Mouse (Mus musculus) large intestine, adult 2 months (tissue): ENCODE measurements around the gene Snx33. TPM values are rescaled to one million over a fixed set of nuclear protein-coding genes. Genes with fewer than 3 reads are reported as not detected.
"Not testable (repeated sequence)": the region's sequence is repeated elsewhere in the genome, so short reads cannot be mapped to it uniquely, and the experiment has no call there.

Experiments used
- DNase-seq: peaks from one replicate; pipeline ENCODE4 v3.0.0-alpha.2; 2012; ENCODE audit warnings: low read depth, low spot score
- WGBS: fragments of 180-500 bp; shearing (Covaris S2); methylation state at CpG from one replicate; pipeline ENCODE4 v1.1.7; 2018; 5-methylcytosine and 5-hydroxymethylcytosine counted together
- polyA plus RNA-seq: library from polyadenylated mRNA; depleted of rRNA; stranded (reverse); fragments of >200 nt; gene quantifications from 2 replicates; pipeline ENCODE4 v1.2.3, GENCODE M21; 2012

Gene Snx33
- polyA plus RNA-seq, 1 experiment = 4.7 TPM

DNA sequence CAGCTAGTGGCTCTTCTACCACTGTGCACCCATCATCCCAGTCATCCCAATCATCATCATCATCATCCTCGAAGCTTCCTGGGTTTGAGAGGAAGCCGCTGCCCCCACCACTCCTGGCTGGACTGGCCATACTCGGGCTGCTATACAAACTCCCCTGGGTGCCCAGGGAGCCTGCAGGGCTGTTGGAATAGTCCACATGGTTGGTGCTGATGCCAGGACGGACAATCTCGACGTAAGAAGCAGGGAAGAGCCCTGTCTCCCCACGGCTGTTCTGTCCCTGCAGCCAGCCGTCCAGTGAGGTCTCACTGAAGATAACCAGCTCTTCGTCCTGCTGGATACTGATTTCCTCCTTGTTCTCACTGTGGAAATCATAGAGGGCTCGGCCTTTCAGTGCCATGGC is 1.8 kb downstream of the Snx33 start:
- DNase-seq = no peak
- 85% methylated on average over 10 of the region's 10 CpGs for WGBS

GRCm38 (mm10) chr9:56926025-56926360 is 2.2 kb downstream of the Snx33 start:
- WGBS = 94% methylated on average over 10 of the region's 10 CpGs

GRCm38 (mm10) chr9:56925291-56926024 is 2.7 kb downstream of the Snx33 start:
- 83% methylated on average over 26 of the region's 26 CpGs for WGBS
- DNase-seq = no peak

More at GRCm38 (mm10) chr9:56926025-56926360, 2.2 kb downstream of the Snx33 start:
- no peak for DNase-seq

DNA sequence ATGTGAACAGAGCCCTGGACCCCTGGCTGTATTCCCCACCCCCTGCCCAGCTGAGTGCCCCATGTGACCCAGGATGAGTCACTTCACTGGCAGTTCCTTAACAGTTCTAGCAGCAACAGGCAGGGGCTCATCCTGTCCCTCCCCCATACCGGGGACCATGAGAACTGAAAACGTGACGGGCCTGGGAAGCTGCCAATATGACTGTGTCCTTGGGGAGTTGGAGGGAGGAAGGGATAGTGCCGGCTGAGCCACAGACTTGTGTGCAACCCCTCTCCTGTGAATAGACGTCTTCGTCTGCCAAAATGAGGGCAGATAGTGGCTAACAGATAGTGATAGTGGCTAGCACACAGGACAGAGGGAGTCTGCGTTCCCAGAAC is 3.5 kb downstream of the Snx33 start:
- DNase-seq = no peak
- 10% methylated on average over 7 of the region's 7 CpGs for WGBS

DNA sequence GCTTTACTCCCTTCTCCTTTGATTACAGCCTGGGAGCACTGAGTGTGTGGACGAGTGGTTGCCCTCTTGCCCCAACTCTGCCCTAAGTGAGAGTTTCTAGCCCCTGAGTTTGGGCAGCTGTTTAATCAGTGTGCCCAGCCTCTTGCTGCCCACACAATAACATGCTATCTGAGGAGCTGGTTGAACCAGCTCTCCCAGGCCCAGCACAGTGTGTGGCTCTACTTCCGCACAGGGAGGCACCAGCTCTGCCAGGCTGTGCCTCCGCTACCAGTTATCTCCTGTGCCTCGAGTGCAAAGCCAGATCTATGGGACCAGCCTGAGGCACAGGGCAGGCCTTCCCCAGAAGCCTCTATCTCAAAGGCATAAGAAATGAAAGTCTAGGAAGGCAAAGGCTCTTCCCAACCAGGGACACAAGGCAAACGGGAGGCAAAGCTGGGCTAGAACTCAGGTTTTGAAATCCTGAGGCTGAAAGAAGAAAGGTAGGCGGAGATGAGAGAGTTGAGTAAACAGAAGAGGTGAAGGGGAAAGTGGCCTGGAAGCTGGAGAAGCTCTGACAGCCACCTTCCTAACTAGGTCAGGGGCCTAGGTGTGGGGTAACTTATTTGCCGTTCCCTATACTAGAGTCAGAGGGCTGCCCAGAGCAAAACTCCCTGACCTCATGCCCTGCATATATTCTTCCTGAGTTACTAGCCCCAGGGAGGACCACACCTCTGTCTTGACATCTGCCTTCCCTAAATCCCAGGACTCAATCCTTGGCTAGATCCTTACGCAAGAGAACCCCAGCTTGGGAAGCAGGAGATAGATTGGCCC is 4.1 kb downstream of the Snx33 start:
- no peak for DNase-seq
- 18% methylated on average over 8 of the region's 8 CpGs for WGBS

DNA sequence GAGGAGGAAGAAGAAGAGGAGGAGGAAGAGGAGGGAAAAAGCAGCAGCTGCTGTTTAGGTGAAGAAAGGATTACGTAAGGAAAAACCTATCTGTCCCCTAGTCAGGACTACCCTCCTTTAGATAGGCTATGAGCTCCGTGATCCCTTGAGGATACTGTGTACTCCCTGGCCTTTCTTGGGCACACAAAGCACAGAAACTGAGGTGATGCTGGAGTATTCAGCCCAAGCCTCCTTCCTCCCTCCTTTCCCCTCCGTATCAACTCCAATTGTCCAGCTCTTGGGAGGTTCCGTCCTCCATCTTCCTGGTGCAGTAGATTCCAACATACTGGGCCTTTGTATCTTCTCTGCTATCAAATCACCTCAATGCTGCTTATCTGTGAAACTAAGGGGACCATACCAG is 5.4 kb downstream of the Snx33 start:
- 85% methylated on average over 4 of the region's 4 CpGs for WGBS
- no peak for DNase-seq

DNA sequence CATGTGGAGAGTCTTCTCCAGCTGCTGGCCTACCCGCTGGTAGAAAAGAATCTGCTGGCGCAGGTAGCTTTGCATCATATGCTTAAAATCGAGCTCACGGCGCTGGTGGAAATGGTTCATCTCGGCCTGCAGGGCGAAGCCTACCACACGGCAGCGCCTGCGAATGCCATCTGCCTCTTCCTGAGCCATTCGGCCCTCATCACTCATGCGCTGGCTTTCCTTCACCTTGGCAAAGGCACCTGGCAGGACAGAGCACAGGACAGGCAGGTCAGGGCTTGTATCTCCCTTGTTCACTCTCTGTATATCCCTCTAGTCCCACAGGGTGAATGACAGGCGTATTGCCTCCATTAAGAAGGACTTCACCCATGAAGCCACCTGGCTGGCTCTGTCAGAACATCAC is 9.7 kb downstream of the Snx33 start:
- 95% methylated on average over 13 of the region's 13 CpGs for WGBS
- no peak for DNase-seq

DNA sequence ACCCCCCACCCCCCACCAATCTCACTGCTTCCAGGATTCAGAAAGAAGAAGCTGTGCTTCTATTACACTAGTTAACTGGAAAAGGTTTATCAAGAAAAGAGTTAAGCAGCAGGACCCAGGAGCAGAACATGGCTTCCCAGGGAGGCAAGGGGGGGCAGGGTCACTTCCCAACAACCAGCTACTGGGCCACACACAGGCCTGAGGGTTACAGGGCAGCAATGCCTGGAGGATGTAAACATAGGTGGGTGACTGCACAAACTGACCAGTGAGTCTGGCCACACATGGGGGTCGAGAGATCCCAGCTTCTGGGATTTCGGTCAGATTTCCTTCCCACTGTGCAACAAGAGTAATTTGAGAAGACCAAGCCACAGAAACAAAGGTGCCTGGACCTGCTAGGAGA is 11.0 kb downstream of the Snx33 start:
- no peak for DNase-seq
- 94% methylated on average over 2 of the region's 2 CpGs for WGBS

- no peak for DNase-seq
- 62% methylated on average over 5 of the region's 5 CpGs for WGBS
Measured at GRCm38 (mm10) chr9:56915695-56916410, 12.3 kb downstream of the Snx33 start.

- no peak for DNase-seq
- 82% methylated on average over 1 of the region's 1 CpGs for WGBS
Measured at GRCm38 (mm10) chr9:56915116-56915515, 13.1 kb downstream of the Snx33 start.

GRCm38 (mm10) chr9:56913991-56914390 is 14.2 kb downstream of the Snx33 start:
- DNase-seq = no peak
- WGBS = 58% methylated on average over 9 of the region's 9 CpGs

GRCm38 (mm10) chr9:56911017-56911416 is 17.2 kb downstream of the Snx33 start:
- 18% methylated on average over 1 of the region's 1 CpGs for WGBS
- no peak for DNase-seq

DNA sequence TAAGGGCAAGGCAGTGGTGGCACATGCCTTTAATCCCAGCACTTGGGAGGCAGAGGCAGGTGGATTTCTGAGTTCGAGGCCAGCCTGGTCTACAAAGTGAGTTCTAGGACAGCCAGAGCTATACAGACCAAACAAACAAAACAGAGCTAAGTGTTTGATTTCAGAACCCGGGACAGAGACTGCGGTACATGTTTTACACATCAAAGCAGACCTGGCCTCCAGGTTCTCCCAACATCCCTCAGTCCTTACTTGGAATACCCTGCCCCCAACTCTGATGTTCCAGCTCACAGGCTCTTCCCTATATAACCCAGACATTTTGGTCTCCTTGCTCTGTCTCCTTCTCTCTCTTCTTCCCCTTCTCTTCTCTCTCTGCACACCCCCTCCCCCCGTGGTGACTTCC is 18.2 kb downstream of the Snx33 start:
- DNase-seq = not testable (repeated sequence)
- 54% methylated on average over 4 of the region's 4 CpGs for WGBS

GRCm38 (mm10) chr9:56907549-56907948 is 20.6 kb downstream of the Snx33 start:
- no peak for DNase-seq
- 51% methylated on average over 9 of the region's 9 CpGs for WGBS

DNA sequence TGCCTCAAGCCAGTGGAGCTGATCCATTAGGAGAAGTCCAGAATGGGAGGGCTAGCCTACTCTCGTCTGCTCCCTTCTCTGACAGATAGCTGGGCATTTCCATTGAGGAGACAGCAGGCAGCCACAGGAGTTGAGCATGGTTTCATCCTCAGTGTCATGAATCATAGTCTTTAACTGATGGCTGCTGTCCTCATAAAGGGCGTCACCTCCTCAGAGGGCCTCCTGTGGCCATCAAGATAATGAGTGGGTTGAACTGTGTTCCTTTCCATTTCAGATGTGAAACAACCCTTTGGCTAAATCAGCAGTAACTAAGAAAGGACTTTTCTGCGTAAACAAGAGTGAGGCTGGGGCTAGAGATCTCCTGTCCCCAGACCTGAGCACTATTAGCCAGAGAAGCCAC is 24.5 kb downstream of the Snx33 start:
- 94% methylated on average over 3 of the region's 3 CpGs for WGBS
- no peak for DNase-seq

GRCm38 (mm10) chr9:56901187-56901586 is 27.0 kb downstream of the Snx33 start:
- WGBS = 15% methylated on average over 8 of the region's 8 CpGs
- DNase-seq = peak; percentile 86

- 20% methylated on average over 9 of the region's 9 CpGs for WGBS
- no peak for DNase-seq
Measured at GRCm38 (mm10) chr9:56900571-56900970, 27.6 kb downstream of the Snx33 start.

DNA sequence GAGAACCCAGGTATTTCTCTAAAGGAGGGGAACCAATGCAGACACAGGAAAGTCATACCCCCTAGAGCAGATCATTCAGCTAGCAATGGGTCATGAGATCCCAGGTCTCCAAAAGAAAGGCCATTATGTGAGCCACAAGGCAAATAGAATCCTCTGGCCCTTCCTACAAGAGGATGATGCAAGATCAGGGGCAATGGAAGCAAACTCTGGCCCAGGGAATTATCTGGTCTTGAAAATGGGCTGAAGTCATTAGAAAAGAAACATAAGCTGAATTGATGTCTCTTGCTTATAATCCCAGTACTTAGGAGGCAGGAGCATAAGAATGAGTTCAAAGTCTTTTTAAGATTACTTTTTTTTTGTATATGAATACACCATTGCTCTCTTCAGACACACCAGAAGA is 28.1 kb downstream of the Snx33 start:
- no peak for DNase-seq

DNA sequence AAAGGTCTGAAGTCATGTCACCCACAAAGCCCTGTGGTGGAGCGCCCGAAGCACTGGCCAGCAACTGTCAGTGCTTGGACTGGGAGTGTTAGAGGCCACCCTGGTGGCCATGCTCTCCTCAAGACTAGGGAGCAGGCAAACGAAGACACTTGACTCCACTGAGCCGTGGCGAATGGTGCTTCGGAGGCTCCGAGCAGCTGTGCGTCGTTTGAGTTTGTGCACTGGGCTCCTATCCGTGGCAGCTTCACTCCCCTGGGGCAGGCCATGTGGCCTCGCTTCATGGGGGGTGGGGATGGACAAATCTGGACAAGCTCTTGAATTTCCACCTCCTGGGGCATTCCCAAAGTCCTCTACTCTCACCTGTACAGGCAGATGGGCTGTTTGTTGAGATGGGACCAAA is 28.8 kb downstream of the Snx33 start:
- 90% methylated on average over 11 of the region's 11 CpGs for WGBS
- no peak for DNase-seq

DNA sequence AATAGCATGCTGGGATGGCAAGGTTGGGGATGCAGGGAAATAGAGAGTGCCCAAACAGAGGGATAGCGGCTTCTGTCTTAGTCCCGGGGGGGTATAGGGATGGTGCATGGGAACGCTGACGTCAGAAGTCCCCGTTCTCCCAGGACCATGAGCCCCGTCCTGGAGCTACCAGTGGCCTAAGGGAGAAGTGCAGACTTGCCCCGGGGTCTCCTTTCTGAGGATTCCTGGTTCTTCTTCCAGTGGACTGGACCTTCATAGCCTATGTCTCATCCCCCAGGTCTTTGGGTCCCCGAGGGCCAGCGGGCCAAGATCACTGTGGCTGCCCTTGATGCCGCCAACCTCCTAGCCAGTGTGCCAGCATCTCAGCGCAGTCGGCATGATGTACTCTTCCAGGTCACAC is 31.4 kb downstream of the Snx33 start:
- no peak for DNase-seq
- 94% methylated on average over 12 of the region's 12 CpGs for WGBS

DNA sequence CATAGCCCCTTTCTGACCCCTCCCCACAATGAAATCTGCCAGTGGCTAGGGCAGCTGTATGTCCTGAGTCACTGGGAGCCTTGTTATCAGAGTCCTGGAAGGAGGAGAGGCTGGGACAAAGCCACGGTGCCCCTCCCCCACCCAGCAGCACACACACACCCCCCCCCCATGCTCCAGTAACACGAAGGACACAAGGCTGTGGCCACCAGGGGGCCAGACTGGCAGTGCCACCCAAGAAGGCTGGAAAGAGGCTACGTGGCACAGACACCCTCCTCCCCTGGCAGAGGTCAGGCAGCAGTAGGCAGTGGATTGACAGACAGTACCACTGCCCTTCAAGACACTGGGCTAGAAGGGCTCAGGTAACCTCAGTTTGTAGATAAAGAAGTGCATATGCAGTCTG is 34.2 kb downstream of the Snx33 start:
- DNase-seq = no peak
- 18% methylated on average over 3 of the region's 3 CpGs for WGBS
